Mouse (Mus musculus) Patski (cell line): ENCODE data around the gene Mcf2l. TPM values are rescaled to one million over a fixed set of nuclear protein-coding genes. Genes with fewer than 3 reads are reported as not detected.

ENCODE experiments used
- ATAC-seq: fragments of 100-300 bp; one replicate; pipeline ENCODE4 v1.8.0; 2021
- CTCF ChIA-PET: fragments of 350-600 bp; sonication (Branson Sonifier 250); formaldehyde crosslinking; loops from one replicate; lab custom pipeline; 2022; ENCODE audit warnings: inconsistent platforms; lab: Charles Lee
- POLR2A ChIA-PET: fragments of 350-600 bp; sonication (Branson Sonifier 250); formaldehyde crosslinking; loops from one replicate; lab custom pipeline; 2022; ENCODE audit warnings: antibody characterized with exemption, inconsistent platforms; lab: Charles Lee
- DNase-seq: peaks from one replicate; pipeline ENCODE4 v3.0.0-alpha.2; 2011; ENCODE audit warnings: low read depth, low spot score
- H3K27me3 ChIP-seq: fragments of 371-371 bp; one replicate; pipeline ENCODE4 v1.5.1; 2021
- CTCF ChIP-seq: fragments of 100-300 bp; IDR thresholded peaks from one replicate; pipeline ENCODE4 v1.5.1; 2021
- in situ Hi-C: fragments of 300-500 bp; cut with MboI; formaldehyde crosslinking; loops from 3 replicates; pipeline ENCODE4 v1.11.1; 2018; ENCODE audit warnings: low pct_unique_long_range_greater_than_20kb, mixed read lengths
- polyA plus RNA-seq: library from polyadenylated mRNA; unstranded; gene quantifications from one replicate; pipeline ENCODE4 v1.2.3, GENCODE M21; 2021

Mcf2l gene
- polyA plus RNA-seq, 1 experiment from 2014 or later, result 6.8 TPM

DNA sequence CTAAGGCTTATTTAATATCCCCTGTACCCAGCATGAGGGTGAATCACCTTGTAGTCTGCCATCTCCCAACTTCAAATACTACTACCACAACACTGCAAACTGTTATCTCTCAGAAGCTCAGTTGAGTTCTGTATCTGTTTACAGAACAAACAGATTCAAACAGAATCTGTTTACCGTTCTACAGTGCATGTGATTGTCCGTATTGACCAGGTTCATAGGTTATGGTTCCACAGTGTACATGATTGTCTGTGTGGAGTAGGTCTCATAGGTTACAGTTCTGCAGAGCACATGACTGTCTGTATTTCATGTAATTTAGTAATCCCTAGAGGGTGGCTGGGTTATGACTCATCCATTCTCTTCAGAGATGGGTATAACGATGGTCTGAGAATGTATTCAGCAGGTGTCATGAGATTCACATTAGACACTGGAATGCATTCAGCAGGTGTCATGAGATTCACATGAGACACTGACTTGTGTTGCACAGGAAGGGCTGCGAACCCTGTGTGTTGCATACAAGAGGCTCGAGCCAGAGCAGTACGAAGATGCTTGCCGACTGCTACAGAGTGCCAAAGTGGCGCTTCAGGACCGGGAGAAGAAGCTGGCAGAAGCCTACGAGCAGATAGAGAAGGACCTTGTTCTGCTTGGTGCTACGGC, 31.1 kb upstream of the Mcf2l start:
- DNase-seq, result no peak
- no peaks in the 10 kb centered on the region for H3K27me3 ChIP-seq
- ATAC-seq, result peak; percentile 14
- in situ Hi-C loops, result no loop called here
- POLR2A ChIA-PET, result interaction anchor here (0.6 kb wide), 1 partner anchor 20 kb away, joined by 3 read pairs; no protein-coding TSS in a partner anchor
- CTCF ChIA-PET, result no interaction called here
- no peak for TF ChIP-seq CTCF

DNA sequence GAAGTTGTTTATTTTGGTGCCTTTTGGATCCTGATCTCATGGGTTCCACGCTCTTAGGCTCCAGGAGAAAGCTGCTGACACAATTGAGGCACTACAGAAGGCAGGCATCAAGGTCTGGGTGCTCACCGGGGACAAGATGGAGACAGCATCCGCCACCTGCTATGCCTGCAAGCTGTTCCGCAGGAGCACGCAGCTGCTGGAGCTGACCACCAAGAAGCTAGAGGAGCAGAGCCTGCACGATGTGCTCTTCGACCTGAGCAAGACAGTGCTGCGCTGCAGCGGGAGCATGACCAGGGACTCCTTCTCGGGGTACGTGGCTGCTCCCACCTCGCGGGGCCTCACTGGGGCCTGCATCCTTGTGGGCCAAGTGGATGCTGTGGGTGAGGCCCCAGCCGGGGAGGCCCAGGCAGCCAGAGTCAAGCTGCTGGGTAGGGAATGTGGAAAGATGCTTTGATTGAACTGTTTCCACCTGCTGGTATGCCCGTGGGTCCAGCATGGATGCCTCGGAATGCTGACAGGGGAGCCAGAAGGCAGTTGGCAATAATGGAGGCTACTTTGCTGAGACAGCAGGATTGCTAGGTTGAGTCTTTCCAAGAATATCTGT, 29.2 kb upstream of the Mcf2l start:
- DNase-seq (no peak), ATAC-seq (no peak)
- ChIA-PET POLR2A (no interaction called here), CTCF (interaction anchor here (1.0 kb wide), 1 partner anchor 8 kb away, joined by 3 read pairs; no protein-coding TSS in a partner anchor)
- TF ChIP-seq CTCF, result no peak
- in situ Hi-C loops, result no loop called here
- no peaks in the 10 kb centered on the region for H3K27me3 ChIP-seq

DNA sequence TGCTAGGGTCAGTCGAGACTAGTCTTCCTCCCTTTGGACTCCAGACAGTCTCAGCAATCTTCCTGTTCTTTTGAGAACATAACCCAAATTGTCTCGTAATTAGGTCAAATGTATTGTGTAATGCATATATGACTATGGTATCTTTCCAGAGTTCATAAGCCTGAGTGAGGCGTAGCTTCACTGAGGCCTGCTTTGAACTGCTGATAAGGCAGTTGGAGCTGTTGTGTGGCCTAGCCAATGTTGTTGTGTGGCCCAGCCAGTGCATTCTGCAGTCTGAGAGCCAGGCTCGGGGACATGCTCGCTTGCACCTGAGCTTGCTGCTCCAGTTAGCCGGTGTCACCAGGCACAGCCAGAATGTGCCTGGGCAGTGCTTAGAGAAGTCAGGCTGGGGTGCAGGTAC, 27.2 kb upstream of the Mcf2l start:
- ATAC-seq, result no peak
- DNase-seq, result no peak
- H3K27me3 ChIP-seq, result no peaks in the 10 kb centered on the region
- ChIA-PET CTCF (no interaction called here), POLR2A (no interaction called here)
- in situ Hi-C loops, result no loop called here
- no peak for TF ChIP-seq CTCF

DNA sequence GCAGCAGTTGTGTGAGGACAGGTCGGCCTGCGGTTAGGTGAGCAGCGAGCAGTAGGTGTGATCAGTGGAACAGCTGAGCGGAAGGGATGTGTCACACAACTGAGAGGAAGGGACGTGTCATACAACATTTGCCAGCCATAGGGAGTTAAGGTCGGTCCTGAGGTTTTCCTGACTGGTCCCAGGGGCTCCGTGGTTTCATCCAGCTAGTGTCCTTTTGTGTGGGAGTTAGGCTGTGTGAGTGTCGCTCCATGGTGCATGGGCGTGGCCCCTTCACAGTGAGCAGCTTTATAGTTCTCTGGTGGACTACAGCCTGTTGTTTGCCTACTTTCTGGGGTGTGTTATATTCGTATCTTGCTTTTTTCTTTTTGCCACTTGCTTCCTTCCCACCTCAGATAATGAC, 22.4 kb upstream of the Mcf2l start:
- in situ Hi-C loops, result no loop called here
- DNase-seq (no peak), ATAC-seq (no peak)
- ChIA-PET POLR2A (no interaction called here), CTCF (no interaction called here)
- no peaks in the 10 kb centered on the region for H3K27me3 ChIP-seq
- TF ChIP-seq CTCF, result no peak

DNA sequence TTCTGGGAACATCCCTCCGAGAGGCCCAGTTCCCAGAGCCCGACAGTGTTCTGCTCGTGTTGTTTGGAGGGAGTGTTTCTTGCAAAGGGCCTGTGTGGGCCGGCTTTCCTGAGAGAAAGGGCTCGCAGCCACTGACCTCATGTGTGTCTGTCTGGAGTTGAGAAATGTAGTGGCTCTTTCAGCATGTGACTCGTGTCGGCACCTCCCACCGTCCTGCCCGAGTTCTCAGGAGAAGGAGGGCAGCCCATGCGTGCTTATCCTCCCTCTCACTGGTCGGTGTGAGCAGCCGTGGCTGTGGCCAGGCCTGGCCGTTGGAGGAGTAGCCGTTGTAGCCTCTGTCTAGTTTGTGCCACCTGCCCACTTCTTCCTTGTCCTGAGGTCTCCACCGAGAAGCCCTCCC, 17.6 kb upstream of the Mcf2l start:
- no peak for ATAC-seq

DNA sequence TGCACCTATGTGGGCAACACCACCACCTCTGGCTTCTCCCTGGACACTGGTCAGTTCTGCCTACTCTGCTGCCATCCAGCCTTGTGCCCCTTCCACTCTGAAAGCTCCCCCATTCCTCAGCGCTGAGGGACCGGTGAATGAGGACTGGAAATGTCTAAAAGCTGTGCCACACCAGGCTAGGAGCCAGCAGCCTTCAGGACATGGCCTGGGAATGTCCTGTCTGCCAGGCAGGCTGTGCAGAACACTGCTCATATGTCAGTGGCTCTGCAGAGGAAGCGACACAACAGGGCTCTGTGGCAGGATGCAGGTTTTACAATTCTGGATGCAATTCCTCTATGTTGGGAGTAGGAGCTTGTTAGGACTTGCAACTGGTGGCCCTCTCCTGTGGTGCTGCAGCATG, 10.5 kb upstream of the Mcf2l start:
- ChIA-PET POLR2A (no interaction called here), CTCF (no interaction called here)
- in situ Hi-C loops, result no loop called here
- TF ChIP-seq CTCF, result no peak
- DNase-seq (no peak), ATAC-seq (no peak)
- H3K27me3 ChIP-seq, result no peaks in the 10 kb centered on the region

More for the DNA sequence above, 17.6 kb upstream of the Mcf2l start:
- TF ChIP-seq CTCF, result no peak
- ChIA-PET CTCF (no interaction called here), POLR2A (no interaction called here)
- no peak for DNase-seq
- in situ Hi-C loops, result no loop called here
- H3K27me3 ChIP-seq, result no peaks in the 10 kb centered on the region

DNA sequence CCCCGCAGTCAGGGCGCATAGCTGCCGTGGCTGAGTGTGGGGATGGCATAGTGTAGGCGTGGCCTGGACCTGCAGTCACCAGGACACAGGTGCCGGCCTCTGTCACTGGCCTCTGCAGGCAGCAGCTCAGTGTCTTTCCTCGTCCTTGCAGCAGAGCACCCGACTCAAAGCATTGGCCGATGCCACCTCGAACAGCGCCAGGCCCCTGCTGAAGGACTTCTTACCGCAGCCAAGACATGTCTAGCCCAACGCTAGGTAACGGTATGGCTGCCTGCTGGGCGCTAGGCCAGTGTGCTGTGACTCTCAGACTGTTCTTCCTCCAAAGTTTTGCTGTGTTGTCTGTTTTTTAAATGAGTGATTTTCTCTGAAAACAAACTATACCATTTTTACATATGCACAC, 10.0 kb upstream of the Mcf2l start:
- ChIA-PET POLR2A (no interaction called here), CTCF (no interaction called here)
- ATAC-seq (no peak), DNase-seq (no peak)
- no peak for TF ChIP-seq CTCF
- in situ Hi-C loops, result no loop called here
- no peaks in the 10 kb centered on the region for H3K27me3 ChIP-seq

DNA sequence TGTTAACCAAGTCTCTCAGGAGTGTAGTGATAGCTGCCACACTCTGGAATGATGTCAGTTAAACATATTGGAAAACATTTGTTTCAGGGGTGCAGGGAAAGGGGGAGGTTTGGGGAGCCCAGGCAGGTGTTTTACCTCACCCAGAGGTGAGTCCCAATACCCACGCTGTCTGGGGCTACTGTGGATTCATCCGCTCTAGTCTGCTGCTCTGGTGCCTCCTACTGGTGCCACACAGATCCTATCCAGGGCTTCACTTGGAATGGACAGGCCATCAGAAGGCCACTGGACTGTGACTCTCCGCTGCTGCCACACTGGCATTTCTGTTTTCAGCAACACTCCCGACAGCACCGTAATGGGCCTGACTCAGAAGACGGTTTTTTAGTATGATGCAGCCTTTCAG, 7.8 kb upstream of the Mcf2l start:
- in situ Hi-C loops, result no loop called here
- ChIA-PET POLR2A (no interaction called here), CTCF (no interaction called here)
- no peak for DNase-seq
- TF ChIP-seq CTCF, result no peak
- H3K27me3 ChIP-seq, result no peaks in the 10 kb centered on the region
- ATAC-seq, result no peak

DNA sequence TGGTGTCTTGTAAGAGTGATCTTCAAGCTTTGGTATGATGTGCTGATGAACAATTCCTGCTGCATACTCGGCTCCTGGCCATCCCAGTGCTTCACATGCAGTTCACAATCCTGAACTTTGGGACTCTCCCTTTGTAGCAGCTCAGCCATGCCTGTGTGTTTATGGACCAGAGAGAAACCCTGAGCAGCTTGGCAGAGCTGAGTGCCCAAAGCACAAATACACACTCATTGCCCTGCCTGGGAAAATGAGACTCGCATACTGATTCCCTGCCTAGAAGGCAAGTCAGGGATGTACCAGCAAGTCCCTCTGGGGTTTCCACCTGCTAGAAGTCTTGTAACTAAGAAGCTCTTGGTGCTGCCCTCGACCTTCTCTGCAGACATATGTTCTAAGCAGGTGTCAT, 3.9 kb upstream of the Mcf2l start:
- H3K27me3 ChIP-seq, result peaks cover 3% of the 10 kb centered on the region
- CTCF ChIA-PET, result no interaction called here
- DNase-seq (no peak), ATAC-seq (no peak)
- TF ChIP-seq CTCF, result no peak
- in situ Hi-C loops, result no loop called here
- POLR2A ChIA-PET, result no interaction called here

DNA sequence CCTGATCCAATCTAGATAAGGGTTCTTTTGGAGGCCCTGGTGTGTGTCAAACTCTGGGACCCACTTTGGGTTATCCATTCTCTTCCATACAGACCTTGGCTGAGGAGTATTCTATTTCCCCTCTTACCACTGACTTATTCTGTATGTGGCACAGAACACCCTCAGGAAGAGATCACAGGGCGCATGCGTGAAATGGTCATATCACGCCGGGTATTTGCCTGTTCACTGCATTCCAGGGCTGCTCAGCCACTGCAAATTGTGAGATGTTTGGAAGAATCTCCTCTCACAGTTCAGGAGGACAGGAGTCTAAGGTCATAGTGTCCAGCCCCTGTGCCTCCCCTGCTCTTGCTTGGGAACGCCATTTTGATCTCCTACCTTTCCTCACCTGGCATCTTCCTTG, 3.0 kb upstream of the Mcf2l start:
- ATAC-seq, result no peak
- TF ChIP-seq CTCF, result no peak
- CTCF ChIA-PET, result no interaction called here
- no peak for DNase-seq
- peaks cover 3% of the 10 kb centered on the region for H3K27me3 ChIP-seq
- in situ Hi-C loops, result no loop called here
- POLR2A ChIA-PET, result no interaction called here

DNA sequence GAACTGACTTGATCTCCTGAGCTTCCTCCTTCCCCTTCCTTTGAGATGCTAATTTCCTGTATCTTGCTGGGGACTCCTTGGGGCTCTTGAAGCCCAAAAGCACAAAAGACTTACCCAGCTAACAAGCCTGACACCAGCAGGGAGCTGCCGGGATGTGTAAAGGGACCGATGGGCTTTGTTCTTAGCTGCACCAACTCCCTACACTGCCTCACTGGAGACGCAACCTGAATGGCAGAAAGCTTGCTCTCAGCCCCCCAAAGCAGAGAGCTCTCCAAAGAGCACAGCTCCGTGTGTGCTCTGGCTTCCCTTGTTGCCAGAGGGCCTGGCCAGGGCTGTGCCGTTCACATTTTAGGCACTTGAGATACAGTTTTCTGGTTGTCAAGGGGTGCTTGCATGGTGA, 2.1 kb upstream of the Mcf2l start:
- no peak for TF ChIP-seq CTCF
- ChIA-PET POLR2A (no interaction called here), CTCF (no interaction called here)
- H3K27me3 ChIP-seq, result peaks cover 3% of the 10 kb centered on the region
- in situ Hi-C loops, result no loop called here
- no peak for DNase-seq
- ATAC-seq, result no peak
